10 mouse cellular contexts compared by ENCODE assay signal in the genomic region with DNA sequence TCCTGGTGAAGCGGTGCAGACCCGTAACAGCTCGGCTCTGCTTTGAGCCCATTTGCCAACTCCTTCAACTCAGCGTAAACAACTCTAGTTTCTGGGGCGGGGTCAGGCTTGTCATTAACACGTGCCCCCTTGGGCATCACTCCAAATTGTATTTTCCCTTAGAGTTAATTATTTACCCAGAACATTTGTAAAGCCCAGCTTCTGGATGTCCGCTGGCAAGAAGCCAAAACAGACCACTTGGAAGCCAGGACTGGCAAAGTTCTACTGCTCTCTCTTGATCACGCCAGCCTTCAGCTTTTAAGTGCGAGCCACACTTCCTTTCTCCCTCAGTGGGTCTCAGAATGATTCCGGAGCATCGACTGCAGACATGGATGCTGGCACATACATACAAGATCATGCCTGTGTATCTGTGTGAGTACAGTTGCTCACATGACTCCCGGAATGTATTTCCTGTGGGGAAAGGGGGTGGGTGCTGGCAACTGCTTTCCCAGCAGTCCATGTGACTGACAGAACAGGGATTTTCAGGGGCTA. TPM values are rescaled to one million over a fixed set of nuclear protein-coding genes. Genes with fewer than 3 reads are reported as not detected.
A peak's percentile ranks its signal among the peaks of the same experiment; 100 is the strongest.
DNase-seq lines count a peak whose midpoint lies in the region; ATAC-seq and TF ChIP-seq lines count a peak whose summit lies in the region.
"Had no signal": no experiment of that assay in that cellular context is flagged by ENCODE, and none has a peak within 500 bp of the region (broad histone marks: within the 10 kb centered on the region; RNA-seq: fewer than 3 reads in every experiment).

No protein-coding gene starts in this region.

- ATAC-seq in embryonic facial prominence, embryonic 14.5 days (ENCODE audit: low read depth): no peak
- ATAC-seq in liver, embryonic 16.5 days (ENCODE audit: low read depth): peak; percentile 54

- no peak overlapping the region for H3K4me2 ChIP-seq in embryonic facial prominence, embryonic 14.5 days (ENCODE audit: low read depth, low read length)
- no peak overlapping the region for H3K4me2 ChIP-seq in liver, embryonic 16.5 days (ENCODE audit: low read depth, low read length)
- H3K4me2 ChIP-seq: midbrain, embryonic 12.5 days had no signal

- no peak overlapping the region for H3K4me3 ChIP-seq in embryonic facial prominence, embryonic 14.5 days (ENCODE audit: low read depth, low read length)
- no peak overlapping the region for H3K4me3 ChIP-seq in embryonic facial prominence, embryonic 10.5 days
- H3K4me3 ChIP-seq in kidney, adult 2 months (ENCODE audit: insufficient read depth, low read depth, low read length): no peak overlapping the region
- no peak overlapping the region for H3K4me3 ChIP-seq in liver, embryonic 16.5 days (ENCODE audit: low read depth, low read length)
- H3K4me3 ChIP-seq: midbrain, embryonic 12.5 days had no signal

- TF ChIP-seq POLR2A in kidney, adult 2 months (IDR thresholded peaks at IDR 0.05; ENCODE audit: low read depth, low read length): no peak

- peak; percentile 41 for DNase-seq in embryonic facial prominence, embryonic 14.5 days (ENCODE audit: low spot score)
- no peak for DNase-seq in embryonic facial prominence, embryonic 10.5 days (ENCODE audit: low spot score)
- DNase-seq in Muller cell, postnatal 12 days (ENCODE audit: inconsistent ontology term): peak; percentile 26
- DNase-seq in kidney, adult 2 months: peak; percentile 87
- DNase-seq in adipocyte (ENCODE audit: low spot score): no peak
- DNase-seq in layer of hippocampus, adult 8-10 months (ENCODE audit: low spot score in 2 of 2): no peak
- DNase-seq in thymus, postnatal 0 days (ENCODE audit: low spot score): no peak

- H3K27me3 ChIP-seq in embryonic facial prominence, embryonic 14.5 days (replicated peaks; ENCODE audit: control insufficient read depth, insufficient read depth, low read length): no peaks in the 10 kb centered on the region
- no peaks in the 10 kb centered on the region for H3K27me3 ChIP-seq in embryonic facial prominence, embryonic 10.5 days (replicated peaks; ENCODE audit: low read depth, poor library complexity, severe bottlenecking)
- H3K27me3 ChIP-seq in kidney, adult 2 months (replicated peaks; ENCODE audit: control insufficient read depth, insufficient read depth, low read length): no peaks in the 10 kb centered on the region
- no peaks in the 10 kb centered on the region for H3K27me3 ChIP-seq in liver, embryonic 16.5 days (ENCODE audit: control insufficient read depth, insufficient read depth, low read depth, low read length)
- H3K27me3 ChIP-seq: midbrain, embryonic 12.5 days had no signal

- H3K9me3 ChIP-seq in embryonic facial prominence, embryonic 14.5 days (ENCODE audit: control insufficient read depth, low read length): no peaks in the 10 kb centered on the region
- H3K9me3 ChIP-seq in embryonic facial prominence, embryonic 10.5 days: no peaks in the 10 kb centered on the region
- H3K9me3 ChIP-seq in liver, embryonic 16.5 days (replicated peaks; ENCODE audit: control insufficient read depth, low read length): no peaks in the 10 kb centered on the region; the same call in 1 of the 2 replicates
- H3K9me3 ChIP-seq: midbrain, embryonic 12.5 days had no signal

- H3K36me3 ChIP-seq in embryonic facial prominence, embryonic 14.5 days (ENCODE audit: control insufficient read depth, insufficient read depth, low read length): no peaks in the 10 kb centered on the region
- no peaks in the 10 kb centered on the region for H3K36me3 ChIP-seq in embryonic facial prominence, embryonic 10.5 days (replicated peaks)
- H3K36me3 ChIP-seq in kidney, adult 2 months (ENCODE audit: control insufficient read depth, insufficient read depth, low read length): no peaks in the 10 kb centered on the region
- no peaks in the 10 kb centered on the region for H3K36me3 ChIP-seq in liver, embryonic 16.5 days (ENCODE audit: control insufficient read depth, insufficient read depth)
- H3K36me3 ChIP-seq: midbrain, embryonic 12.5 days had no signal

- WGBS in embryonic facial prominence, embryonic 14.5 days: 66% methylated on average over 12 of the region's 12 CpGs
- 83% methylated on average over 12 of the region's 12 CpGs for WGBS in embryonic facial prominence, embryonic 10.5 days
- WGBS in kidney, adult 2 months: 19% methylated on average over 12 of the region's 12 CpGs
- 53% methylated on average over 12 of the region's 12 CpGs for WGBS in liver, embryonic 16.5 days (ENCODE audit: insufficient replicate concordance)

- H3K27ac ChIP-seq in embryonic facial prominence, embryonic 14.5 days (replicated peaks; ENCODE audit: low read depth, low read length): no peak overlapping the region
- H3K27ac ChIP-seq in embryonic facial prominence, embryonic 10.5 days (replicated peaks): no peak overlapping the region
- H3K27ac ChIP-seq in kidney, adult 2 months (ENCODE audit: insufficient read depth, low read depth, low read length): no peak overlapping the region
- no peak overlapping the region for H3K27ac ChIP-seq in liver, embryonic 16.5 days (ENCODE audit: low read length)
- H3K27ac ChIP-seq: midbrain, embryonic 12.5 days had no signal

- H3K4me1 ChIP-seq in embryonic facial prominence, embryonic 14.5 days (ENCODE audit: control insufficient read depth, insufficient read depth, low read length): no peaks in the 10 kb centered on the region
- H3K4me1 ChIP-seq in embryonic facial prominence, embryonic 10.5 days: no peaks in the 10 kb centered on the region
- H3K4me1 ChIP-seq in kidney, adult 2 months (ENCODE audit: control insufficient read depth, insufficient read depth, low read length): peaks cover 3% of the 10 kb centered on the region; the same call in 1 of the 2 replicates
- H3K4me1 ChIP-seq in liver, embryonic 16.5 days (ENCODE audit: control insufficient read depth, low read depth, low read length): no peaks in the 10 kb centered on the region
- H3K4me1 ChIP-seq: midbrain, embryonic 12.5 days had no signal

- TF ChIP-seq CTCF in kidney, adult 2 months (conservative IDR thresholded peaks at IDR 0.05; ENCODE audit: insufficient read depth, insufficient read length, low read depth, low read length): no peak

- H3K9ac ChIP-seq in embryonic facial prominence, embryonic 14.5 days (ENCODE audit: low read depth, low read length): no peak overlapping the region
- no peak overlapping the region for H3K9ac ChIP-seq in liver, embryonic 16.5 days (ENCODE audit: low read depth, low read length)
- H3K9ac ChIP-seq: midbrain, embryonic 12.5 days had no signal

RNA-seq across cellular contexts. Expression of gene Trim42, which starts 24.9 kb away (rescaled TPM):
- not detected in 2 replicates for polyA plus RNA-seq in embryonic facial prominence, embryonic 14.5 days (2014; fragmentation: Nextera tagmentation; extraction: Ambion mirVana)
- polyA plus RNA-seq in embryonic facial prominence, embryonic 10.5 days (2016; fragmentation: Nextera tagmentation; extraction: Ambion mirVana): not detected in 2 replicates
- polyA plus RNA-seq in kidney, adult 2 months (2012; rRNA removed): not detected in 2 replicates
- not detected in 2 replicates for polyA plus RNA-seq in liver, embryonic 16.5 days (2015; fragmentation: Nextera tagmentation; extraction: Ambion mirVana)
- total RNA-seq in layer of hippocampus, adult 8-10 months (2022): not detected
- not detected in 2 replicates for polyA plus RNA-seq in thymus, postnatal 0 days (2015; fragmentation: Nextera tagmentation; extraction: Ambion mirVana)
- polyA plus RNA-seq: frontal cortex, adult 2 months; midbrain, embryonic 12.5 days had no signal

Comparison
In these comparisons a context has a peak if more than half of its experiments do, and no peak if none do; other contexts are left out.
1. DNase-seq: peak in embryonic facial prominence, embryonic 14.5 days (single experiment), Muller cell, postnatal 12 days (single experiment) and kidney, adult 2 months (single experiment); none in embryonic facial prominence, embryonic 10.5 days (single experiment), adipocyte (single experiment), layer of hippocampus, adult 8-10 months (0 of 2) and thymus, postnatal 0 days (single experiment).